Mouse (Mus musculus) MEL (cell line): ENCODE data around the gene Lrrc74a. TPM values are rescaled to one million over a fixed set of nuclear protein-coding genes. Genes with fewer than 3 reads are reported as not detected.

Source experiments
- DNase-seq: peaks from one replicate; pipeline ENCODE4 v3.0.0; 2011; ENCODE audit warnings: low read depth, low spot score
- H3K27ac ChIP-seq: 2 replicates; pipeline ENCODE4 v1.5.1; 2012; ENCODE audit warnings: low read depth, mild to moderate bottlenecking, control low read depth, low read length, moderate library complexity; ENCODE audit not compliant: control insufficient read depth
- H3K27me3 ChIP-seq, 2 experiments: fragments of 150-350 bp in 1 of 2; sonication (generic) in 1 of 2; 2 replicates each; pipeline ENCODE4 v1.6.1; 2012; ENCODE audit warnings: low read length in 2 of 2, mild to moderate bottlenecking in 2 of 2, improper control_type of control experiment in 1 of 2, moderate library complexity in 1 of 2; ENCODE audit not compliant: insufficient read depth in 2 of 2, control insufficient read depth in 1 of 2
- H3K36me3 ChIP-seq, 2 experiments: 2 replicates each; pipeline ENCODE4 v1.6.1; 2012 to 2014; ENCODE audit warnings: low read length in 2 of 2, improper control_type of control experiment in 1 of 2, inconsistent platforms in 1 of 2, mild to moderate bottlenecking in 1 of 2; ENCODE audit not compliant: insufficient read depth in 2 of 2, control insufficient read depth in 1 of 2
- H3K4me1 ChIP-seq, 2 experiments: fragments of 150-350 bp in 1 of 2; sonication (generic) in 1 of 2; 2 replicates each; pipeline ENCODE4 v1.6.1; 2012; ENCODE audit warnings: low read length in 2 of 2, improper control_type of control experiment in 1 of 2, mild to moderate bottlenecking in 1 of 2; ENCODE audit not compliant: insufficient read depth in 2 of 2, control insufficient read depth in 1 of 2
- H3K4me3 ChIP-seq, 2 experiments: fragments of 150-350 bp in 1 of 2; sonication (generic) in 1 of 2; 2 replicates each; pipeline ENCODE4 v1.5.1; 2012; ENCODE audit warnings: low read depth in 2 of 2, low read length in 2 of 2, mild to moderate bottlenecking in 2 of 2, moderate library complexity in 2 of 2, control low read depth in 1 of 2, improper control_type of control experiment in 1 of 2; ENCODE audit not compliant: control insufficient read depth in 1 of 2, insufficient read depth in 1 of 2
- H3K79me2 ChIP-seq: 2 replicates; pipeline ENCODE4 v1.6.1; 2012; ENCODE audit warnings: mild to moderate bottlenecking, low read length, moderate library complexity; ENCODE audit not compliant: control insufficient read depth, poor library complexity, insufficient read depth
- H3K9ac ChIP-seq: 2 replicates; pipeline ENCODE4 v1.6.1; 2012; ENCODE audit warnings: low read depth, mild to moderate bottlenecking, control low read depth, low read length, moderate library complexity; ENCODE audit not compliant: control insufficient read depth, poor library complexity, severe bottlenecking
- H3K9me3 ChIP-seq: fragments of 150-350 bp; sonication (generic); replicated peaks from 2 replicates; pipeline ENCODE4 v1.6.1; 2012; ENCODE audit warnings: mild to moderate bottlenecking, low read length, improper control_type of control experiment, moderate library complexity; ENCODE audit not compliant: insufficient read depth
- BHLHE40 ChIP-seq: IDR thresholded peaks from 2 replicates; pipeline ENCODE4 v1.6.1; 2012; ENCODE audit warnings: low read depth, mild to moderate bottlenecking, inconsistent platforms, low read length, improper control_type of control experiment, borderline replicate concordance
- CHD1 ChIP-seq: IDR thresholded peaks from 2 replicates; pipeline ENCODE4 v1.6.1; 2012; ENCODE audit warnings: low read depth, mild to moderate bottlenecking, inconsistent platforms, low read length, improper control_type of control experiment
- CHD2 ChIP-seq: IDR thresholded peaks from 2 replicates; pipeline ENCODE4 v1.6.1; 2011; ENCODE audit warnings: low read length, improper control_type of control experiment
- CTCF ChIP-seq, 3 experiments: IDR thresholded peaks in 2 of 3; conservative IDR thresholded peaks in 1 of 3; 2 replicates each; pipeline ENCODE4 v1.5.1; 2011 to 2012; ENCODE audit warnings: low read length in 3 of 3, low read depth in 2 of 3, mild to moderate bottlenecking in 2 of 3, improper control_type of control experiment in 1 of 3, inconsistent platforms in 1 of 3, mixed read lengths in 1 of 3, moderate library complexity in 1 of 3; ENCODE audit not compliant: control insufficient read depth in 1 of 3, insufficient read depth in 1 of 3, poor library complexity in 1 of 3, severe bottlenecking in 1 of 3
- ELF1 ChIP-seq: IDR thresholded peaks from 2 replicates; pipeline ENCODE4 v1.6.1; 2014; ENCODE audit warnings: low read depth, mild to moderate bottlenecking, inconsistent platforms, low read length, improper control_type of control experiment, moderate library complexity
- GABPA ChIP-seq: IDR thresholded peaks from 2 replicates; pipeline ENCODE4 v1.6.1; 2012; ENCODE audit warnings: low read depth, mild to moderate bottlenecking, inconsistent platforms, low read length, improper control_type of control experiment, moderate library complexity
- JUND ChIP-seq: IDR thresholded peaks from 2 replicates; pipeline ENCODE4 v1.6.1; 2011; ENCODE audit warnings: low read depth, mild to moderate bottlenecking, improper control_type of control experiment, low read length
- MEF2A ChIP-seq: IDR thresholded peaks from 2 replicates; pipeline ENCODE4 v1.6.1; 2014; ENCODE audit warnings: low read depth, mild to moderate bottlenecking, inconsistent platforms, low read length, improper control_type of control experiment; ENCODE audit not compliant: poor library complexity, insufficient replicate concordance, severe bottlenecking; ENCODE audit errors: extremely low read depth
- MYC ChIP-seq: IDR thresholded peaks from 2 replicates; pipeline ENCODE4 v1.6.1; 2011; ENCODE audit warnings: low read depth, mild to moderate bottlenecking, low read length, improper control_type of control experiment, moderate library complexity
- POLR2A ChIP-seq, 2 experiments: IDR thresholded peaks; 2 replicates each; pipeline ENCODE4 v1.6.1; 2011 to 2012; ENCODE audit warnings: low read length in 2 of 2, mild to moderate bottlenecking in 2 of 2, control low read depth in 1 of 2, improper control_type of control experiment in 1 of 2, low read depth in 1 of 2, moderate library complexity in 1 of 2; ENCODE audit not compliant: control insufficient read depth in 1 of 2, insufficient read depth in 1 of 2, poor library complexity in 1 of 2
- POLR2AphosphoS2 ChIP-seq: IDR thresholded peaks from 2 replicates; pipeline ENCODE4 v1.6.1; 2011; ENCODE audit warnings: low read length, improper control_type of control experiment
- RAD21 ChIP-seq: IDR thresholded peaks from 2 replicates; pipeline ENCODE4 v1.6.1; 2011; ENCODE audit warnings: mild to moderate bottlenecking, low read depth, low read length, improper control_type of control experiment
- SIN3A ChIP-seq: IDR thresholded peaks from 2 replicates; pipeline ENCODE4 v1.6.1; 2012; ENCODE audit warnings: low read length, improper control_type of control experiment, inconsistent platforms
- SMC3 ChIP-seq: IDR thresholded peaks from 2 replicates; pipeline ENCODE4 v1.6.1; 2011; ENCODE audit warnings: low read depth, low read length, improper control_type of control experiment
- TAL1 ChIP-seq: IDR thresholded peaks from 2 replicates; pipeline ENCODE4 v1.6.1; 2012; ENCODE audit warnings: mild to moderate bottlenecking, inconsistent platforms, low read length, moderate library complexity, mixed read lengths
- TCF12 ChIP-seq: IDR thresholded peaks from 2 replicates; pipeline ENCODE4 v1.6.1; 2014; ENCODE audit warnings: low read depth, mild to moderate bottlenecking, inconsistent platforms, low read length, improper control_type of control experiment, moderate library complexity
- USF1 ChIP-seq: IDR thresholded peaks from 2 replicates; pipeline ENCODE4 v1.6.1; 2014; ENCODE audit warnings: low read depth, mild to moderate bottlenecking, inconsistent platforms, low read length, improper control_type of control experiment, moderate library complexity
- ZC3H11A ChIP-seq: IDR thresholded peaks from 2 replicates; pipeline ENCODE4 v1.6.1; 2012; ENCODE audit warnings: low read depth, mild to moderate bottlenecking, inconsistent platforms, low read length, improper control_type of control experiment
- ZKSCAN1 ChIP-seq: IDR thresholded peaks from 2 replicates; pipeline ENCODE4 v1.6.1; 2012; ENCODE audit warnings: low read depth, mild to moderate bottlenecking, inconsistent platforms, low read length, improper control_type of control experiment, moderate library complexity
- ZMIZ1 ChIP-seq: IDR thresholded peaks from 2 replicates; pipeline ENCODE4 v1.6.1; 2012; ENCODE audit warnings: low read depth, mild to moderate bottlenecking, inconsistent platforms, low read length, improper control_type of control experiment, moderate library complexity
- ZNF384 ChIP-seq: IDR thresholded peaks from 2 replicates; pipeline ENCODE4 v1.6.1; 2012; ENCODE audit warnings: low read depth, mild to moderate bottlenecking, inconsistent platforms, low read length, improper control_type of control experiment
- polyA plus RNA-seq, 2 experiments: library from polyadenylated mRNA; stranded (reverse) in 1 of 2; unstranded in 1 of 2; fragments of >175 nt in 1 of 2; fragments of >200 nt in 1 of 2; gene quantifications; 2 replicates each; pipeline versions ENCODE4 v1.2.1 to v1.2.4; 2012; ENCODE audit warnings: low replicate concordance in 2 of 2, low read depth in 1 of 2; ENCODE audit not compliant: insufficient read length in 2 of 2, insufficient read depth in 1 of 2, missing spikeins in 1 of 2
- total RNA-seq: library from RNA; depleted of rRNA; stranded (reverse); fragments of 300-350 nt; gene quantifications from 2 replicates; pipeline ENCODE4 v1.2.3, GENCODE M21; 2012

Gene Lrrc74a
- total and polyA plus RNA-seq, 3 experiments: not detected

DNA sequence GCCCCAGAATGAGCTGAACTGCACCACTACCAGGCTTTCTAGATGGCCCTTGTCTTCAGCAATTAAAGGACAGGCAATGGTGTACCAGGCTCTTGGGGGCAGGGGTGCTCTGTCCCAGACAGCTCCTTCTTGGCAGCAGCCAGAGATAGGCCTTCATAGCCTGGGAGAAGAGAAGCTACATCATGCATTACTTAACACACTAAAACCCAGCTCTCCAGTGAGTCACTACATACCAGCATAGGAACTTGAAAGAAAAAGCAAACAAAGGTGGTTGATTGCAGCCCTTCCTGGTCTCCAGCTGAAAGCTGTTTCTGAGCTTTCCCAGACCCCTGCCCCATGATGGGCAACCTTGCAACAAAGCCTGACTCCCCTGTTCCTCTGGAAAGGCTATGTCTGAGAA lies 35.6 kb upstream of the Lrrc74a start:
- DNase-seq: no peak
- no peak overlapping the region for H3K27ac ChIP-seq
- no peaks in the 10 kb centered on the region for H3K79me2 ChIP-seq
- no peak overlapping the region for H3K4me3 ChIP-seq
- no peaks in the 10 kb centered on the region for H3K9me3 ChIP-seq
- H3K36me3 ChIP-seq: no peaks in the 10 kb centered on the region
- H3K27me3 ChIP-seq: no peaks in the 10 kb centered on the region; a peak in 1 of 4 replicates
- TF ChIP-seq POLR2AphosphoS2 (no peak), GABPA (no peak), CHD1 (no peak), USF1 (no peak), POLR2A (IDR thresholded peaks at IDR 0.05; ENCODE audit: control insufficient read depth in 1 of 2, insufficient read depth in 1 of 2, low read depth in 1 of 2, low read length in 2 of 2, poor library complexity in 1 of 2) (no peak), BHLHE40 (no peak), ZKSCAN1 (no peak), ZMIZ1 (no peak), RAD21 (no peak), ZC3H11A (no peak)
- H3K9ac ChIP-seq: no peak overlapping the region
- H3K4me1 ChIP-seq: no peaks in the 10 kb centered on the region

DNA sequence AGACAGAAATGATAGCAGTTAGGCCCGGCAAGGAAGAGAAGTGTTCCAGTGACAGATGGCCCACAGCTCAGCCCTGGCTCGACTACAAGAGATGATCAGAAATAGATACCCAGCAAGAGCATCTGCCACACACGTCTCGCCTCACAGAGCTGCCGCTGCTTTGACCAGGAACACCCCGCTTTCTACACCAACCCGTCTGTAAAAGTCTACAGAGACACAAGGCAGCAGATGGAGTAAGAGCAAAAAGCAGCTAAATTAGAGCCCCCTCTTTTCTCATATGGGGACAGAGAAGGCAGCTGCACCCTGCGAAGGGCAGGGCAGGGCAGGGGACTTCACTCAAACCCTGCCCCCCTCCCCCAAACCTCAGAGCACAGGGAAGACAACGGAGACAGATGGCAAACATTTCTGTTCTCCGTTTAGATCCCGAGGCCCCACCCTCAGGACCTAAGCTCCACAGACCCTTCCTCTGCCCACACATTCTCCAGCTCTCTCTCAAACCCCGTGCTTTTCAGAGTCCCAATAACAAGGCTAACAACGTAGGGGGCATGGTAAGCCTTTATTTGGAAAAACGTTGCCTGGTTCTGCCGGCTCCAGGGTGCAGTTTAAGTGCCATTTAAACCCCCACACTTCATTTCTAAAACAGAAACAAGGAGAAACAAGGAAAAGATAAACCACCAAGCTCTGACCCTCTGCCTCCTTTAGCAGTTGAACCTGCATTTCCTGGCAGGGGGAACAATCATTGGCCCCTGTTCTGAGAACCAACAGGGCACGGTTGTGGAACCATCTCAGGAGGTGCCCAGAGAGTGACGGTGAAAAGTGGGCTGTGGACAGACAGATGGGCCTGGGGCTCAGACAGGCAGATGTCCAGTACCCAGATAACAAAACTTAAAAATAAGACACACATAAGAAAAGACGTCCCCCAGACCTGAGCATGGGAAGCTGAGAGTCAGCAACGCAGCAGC lies 33.9 kb upstream of the Lrrc74a start:
- no peaks in the 10 kb centered on the region; a peak in 1 of 4 replicates for H3K27me3 ChIP-seq
- no peaks in the 10 kb centered on the region for H3K9me3 ChIP-seq
- H3K27ac ChIP-seq: no peak overlapping the region
- H3K4me1 ChIP-seq: no peaks in the 10 kb centered on the region
- DNase-seq: no peak
- no peaks in the 10 kb centered on the region for H3K79me2 ChIP-seq
- no peaks in the 10 kb centered on the region for H3K36me3 ChIP-seq
- TF ChIP-seq SMC3 (no peak), CTCF (IDR thresholded peaks at IDR 0.05 in 2 of 3, conservative IDR thresholded peaks at IDR 0.05 in 1 of 3; ENCODE audit: control insufficient read depth in 1 of 3, insufficient read depth in 1 of 3, low read depth in 2 of 3, low read length in 3 of 3, poor library complexity in 1 of 3, severe bottlenecking in 1 of 3) (no peak), MYC (no peak), TAL1 (no peak), POLR2A (IDR thresholded peaks at IDR 0.05; ENCODE audit: control insufficient read depth in 1 of 2, insufficient read depth in 1 of 2, low read depth in 1 of 2, low read length in 2 of 2, poor library complexity in 1 of 2) (no peak), TCF12 (no peak), ZNF384 (no peak), SIN3A (no peak), CHD2 (no peak), JUND (no peak), MEF2A (no peak), ELF1 (no peak)
- H3K9ac ChIP-seq: no peak overlapping the region
- H3K4me3 ChIP-seq: no peak overlapping the region
